Mouse (Mus musculus) MEL (cell line): ENCODE measurements around the gene Tfam. TPM values are rescaled to one million over a fixed set of nuclear protein-coding genes. Genes with fewer than 3 reads are reported as not detected.

Source experiments
- DNase-seq: peaks from one replicate; pipeline ENCODE4 v3.0.0; 2011; ENCODE audit warnings: low read depth, low spot score
- H3K27ac ChIP-seq: 2 replicates; pipeline ENCODE4 v1.5.1; 2012; ENCODE audit warnings: low read depth, mild to moderate bottlenecking, control low read depth, low read length, moderate library complexity; ENCODE audit not compliant: control insufficient read depth
- H3K27me3 ChIP-seq, 2 experiments: fragments of 150-350 bp in 1 of 2; sonication (generic) in 1 of 2; 2 replicates each; pipeline ENCODE4 v1.6.1; 2012; ENCODE audit warnings: low read length in 2 of 2, mild to moderate bottlenecking in 2 of 2, improper control_type of control experiment in 1 of 2, moderate library complexity in 1 of 2; ENCODE audit not compliant: insufficient read depth in 2 of 2, control insufficient read depth in 1 of 2
- H3K36me3 ChIP-seq, 2 experiments: 2 replicates each; pipeline ENCODE4 v1.6.1; 2012 to 2014; ENCODE audit warnings: low read length in 2 of 2, improper control_type of control experiment in 1 of 2, inconsistent platforms in 1 of 2, mild to moderate bottlenecking in 1 of 2; ENCODE audit not compliant: insufficient read depth in 2 of 2, control insufficient read depth in 1 of 2
- H3K4me1 ChIP-seq, 2 experiments: fragments of 150-350 bp in 1 of 2; sonication (generic) in 1 of 2; 2 replicates each; pipeline ENCODE4 v1.6.1; 2012; ENCODE audit warnings: low read length in 2 of 2, improper control_type of control experiment in 1 of 2, mild to moderate bottlenecking in 1 of 2; ENCODE audit not compliant: insufficient read depth in 2 of 2, control insufficient read depth in 1 of 2
- H3K4me3 ChIP-seq, 2 experiments: fragments of 150-350 bp in 1 of 2; sonication (generic) in 1 of 2; 2 replicates each; pipeline ENCODE4 v1.5.1; 2012; ENCODE audit warnings: low read depth in 2 of 2, low read length in 2 of 2, mild to moderate bottlenecking in 2 of 2, moderate library complexity in 2 of 2, control low read depth in 1 of 2, improper control_type of control experiment in 1 of 2; ENCODE audit not compliant: control insufficient read depth in 1 of 2, insufficient read depth in 1 of 2
- H3K79me2 ChIP-seq: 2 replicates; pipeline ENCODE4 v1.6.1; 2012; ENCODE audit warnings: mild to moderate bottlenecking, low read length, moderate library complexity; ENCODE audit not compliant: control insufficient read depth, poor library complexity, insufficient read depth
- H3K9ac ChIP-seq: 2 replicates; pipeline ENCODE4 v1.6.1; 2012; ENCODE audit warnings: low read depth, mild to moderate bottlenecking, control low read depth, low read length, moderate library complexity; ENCODE audit not compliant: control insufficient read depth, poor library complexity, severe bottlenecking
- H3K9me3 ChIP-seq: fragments of 150-350 bp; sonication (generic); replicated peaks from 2 replicates; pipeline ENCODE4 v1.6.1; 2012; ENCODE audit warnings: mild to moderate bottlenecking, low read length, improper control_type of control experiment, moderate library complexity; ENCODE audit not compliant: insufficient read depth
- CHD1 ChIP-seq: IDR thresholded peaks from 2 replicates; pipeline ENCODE4 v1.6.1; 2012; ENCODE audit warnings: low read depth, mild to moderate bottlenecking, inconsistent platforms, low read length, improper control_type of control experiment
- CHD2 ChIP-seq: IDR thresholded peaks from 2 replicates; pipeline ENCODE4 v1.6.1; 2011; ENCODE audit warnings: low read length, improper control_type of control experiment
- E2F4 ChIP-seq: IDR thresholded peaks from 2 replicates; pipeline ENCODE4 v1.6.1; 2011; ENCODE audit warnings: low read depth, low read length, improper control_type of control experiment, borderline replicate concordance
- ELF1 ChIP-seq: IDR thresholded peaks from 2 replicates; pipeline ENCODE4 v1.6.1; 2014; ENCODE audit warnings: low read depth, mild to moderate bottlenecking, inconsistent platforms, low read length, improper control_type of control experiment, moderate library complexity
- EP300 ChIP-seq, 2 experiments: IDR thresholded peaks; 2 replicates each; pipeline ENCODE4 v1.6.1; 2011; ENCODE audit warnings: improper control_type of control experiment in 2 of 2, low read length in 2 of 2, low read depth in 1 of 2, mild to moderate bottlenecking in 1 of 2
- ETS1 ChIP-seq: IDR thresholded peaks from 2 replicates; pipeline ENCODE4 v1.6.1; 2012; ENCODE audit warnings: low read depth, mild to moderate bottlenecking, inconsistent platforms, low read length, improper control_type of control experiment, moderate library complexity
- JUND ChIP-seq: IDR thresholded peaks from 2 replicates; pipeline ENCODE4 v1.6.1; 2011; ENCODE audit warnings: low read depth, mild to moderate bottlenecking, improper control_type of control experiment, low read length
- MAFK ChIP-seq: IDR thresholded peaks from 2 replicates; pipeline ENCODE4 v1.6.1; 2011; ENCODE audit warnings: low read depth, mild to moderate bottlenecking, low read length, improper control_type of control experiment, borderline replicate concordance
- MAX ChIP-seq: IDR thresholded peaks from 2 replicates; pipeline ENCODE4 v1.6.1; 2011; ENCODE audit warnings: low read length, improper control_type of control experiment
- MAZ ChIP-seq: IDR thresholded peaks from 2 replicates; pipeline ENCODE4 v1.6.1; 2012; ENCODE audit warnings: low read depth, mild to moderate bottlenecking, inconsistent platforms, low read length, improper control_type of control experiment
- MEF2A ChIP-seq: IDR thresholded peaks from 2 replicates; pipeline ENCODE4 v1.6.1; 2014; ENCODE audit warnings: low read depth, mild to moderate bottlenecking, inconsistent platforms, low read length, improper control_type of control experiment; ENCODE audit not compliant: poor library complexity, insufficient replicate concordance, severe bottlenecking; ENCODE audit errors: extremely low read depth
- MXI1 ChIP-seq: IDR thresholded peaks from 2 replicates; pipeline ENCODE4 v1.6.1; 2011; ENCODE audit warnings: mild to moderate bottlenecking, low read depth, low read length, improper control_type of control experiment
- NELFE ChIP-seq: IDR thresholded peaks from 2 replicates; pipeline ENCODE4 v1.6.1; 2011; ENCODE audit warnings: low read depth, low read length, improper control_type of control experiment
- NRF1 ChIP-seq: IDR thresholded peaks from 2 replicates; pipeline ENCODE4 v1.6.1; 2014; ENCODE audit warnings: low read depth, mild to moderate bottlenecking, inconsistent platforms, low read length, improper control_type of control experiment, moderate library complexity; ENCODE audit not compliant: poor library complexity, insufficient read depth, severe bottlenecking
- POLR2A ChIP-seq, 2 experiments: IDR thresholded peaks; 2 replicates each; pipeline ENCODE4 v1.6.1; 2011 to 2012; ENCODE audit warnings: low read length in 2 of 2, mild to moderate bottlenecking in 2 of 2, control low read depth in 1 of 2, improper control_type of control experiment in 1 of 2, low read depth in 1 of 2, moderate library complexity in 1 of 2; ENCODE audit not compliant: control insufficient read depth in 1 of 2, insufficient read depth in 1 of 2, poor library complexity in 1 of 2
- POLR2AphosphoS5 ChIP-seq: IDR thresholded peaks from 2 replicates; pipeline ENCODE4 v1.6.1; 2012; ENCODE audit warnings: low read depth, borderline replicate concordance, mild to moderate bottlenecking, inconsistent platforms, low read length, moderate library complexity, mixed read lengths
- RAD21 ChIP-seq: IDR thresholded peaks from 2 replicates; pipeline ENCODE4 v1.6.1; 2011; ENCODE audit warnings: mild to moderate bottlenecking, low read depth, low read length, improper control_type of control experiment
- SIN3A ChIP-seq: IDR thresholded peaks from 2 replicates; pipeline ENCODE4 v1.6.1; 2012; ENCODE audit warnings: low read length, improper control_type of control experiment, inconsistent platforms
- TAL1 ChIP-seq: IDR thresholded peaks from 2 replicates; pipeline ENCODE4 v1.6.1; 2012; ENCODE audit warnings: mild to moderate bottlenecking, inconsistent platforms, low read length, moderate library complexity, mixed read lengths
- TBP ChIP-seq: IDR thresholded peaks from 2 replicates; pipeline ENCODE4 v1.8.0; 2011; ENCODE audit warnings: low read depth, low read length, improper control_type of control experiment
- TCF12 ChIP-seq: IDR thresholded peaks from 2 replicates; pipeline ENCODE4 v1.6.1; 2014; ENCODE audit warnings: low read depth, mild to moderate bottlenecking, inconsistent platforms, low read length, improper control_type of control experiment, moderate library complexity
- USF1 ChIP-seq: IDR thresholded peaks from 2 replicates; pipeline ENCODE4 v1.6.1; 2014; ENCODE audit warnings: low read depth, mild to moderate bottlenecking, inconsistent platforms, low read length, improper control_type of control experiment, moderate library complexity
- USF2 ChIP-seq, 2 experiments: IDR thresholded peaks; 2 replicates each; pipeline ENCODE4 v1.6.1; 2011 to 2012; ENCODE audit warnings: improper control_type of control experiment in 2 of 2, low read length in 2 of 2, borderline replicate concordance in 1 of 2, inconsistent platforms in 1 of 2, low read depth in 1 of 2, mild to moderate bottlenecking in 1 of 2; ENCODE audit not compliant: insufficient read depth in 1 of 2
- ZC3H11A ChIP-seq: IDR thresholded peaks from 2 replicates; pipeline ENCODE4 v1.6.1; 2012; ENCODE audit warnings: low read depth, mild to moderate bottlenecking, inconsistent platforms, low read length, improper control_type of control experiment
- ZKSCAN1 ChIP-seq: IDR thresholded peaks from 2 replicates; pipeline ENCODE4 v1.6.1; 2012; ENCODE audit warnings: low read depth, mild to moderate bottlenecking, inconsistent platforms, low read length, improper control_type of control experiment, moderate library complexity
- ZMIZ1 ChIP-seq: IDR thresholded peaks from 2 replicates; pipeline ENCODE4 v1.6.1; 2012; ENCODE audit warnings: low read depth, mild to moderate bottlenecking, inconsistent platforms, low read length, improper control_type of control experiment, moderate library complexity
- polyA plus RNA-seq, 2 experiments: library from polyadenylated mRNA; stranded (reverse) in 1 of 2; unstranded in 1 of 2; fragments of >175 nt in 1 of 2; fragments of >200 nt in 1 of 2; gene quantifications; 2 replicates each; pipeline versions ENCODE4 v1.2.1 to v1.2.4; 2012; ENCODE audit warnings: low replicate concordance in 2 of 2, low read depth in 1 of 2; ENCODE audit not compliant: insufficient read length in 2 of 2, insufficient read depth in 1 of 2, missing spikeins in 1 of 2
- total RNA-seq: library from RNA; depleted of rRNA; stranded (reverse); fragments of 300-350 nt; gene quantifications from 2 replicates; pipeline ENCODE4 v1.2.3, GENCODE M21; 2012

Tfam gene
- total and polyA plus RNA-seq, 3 experiments = 55.9 to 97.8 (median 76.4) TPM

- no peak overlapping the region for H3K9ac ChIP-seq
- no peak overlapping the region for H3K4me3 ChIP-seq
- no peak for TF ChIP-seq ZKSCAN1
- no peak for TF ChIP-seq ETS1
- TF ChIP-seq CHD2 = no peak
- no peak for TF ChIP-seq ZC3H11A
- no peak for TF ChIP-seq RAD21
- no peak for TF ChIP-seq CHD1
- TF ChIP-seq TCF12 = no peak
- no peak for TF ChIP-seq JUND
- TF ChIP-seq SIN3A = no peak
- no peak for TF ChIP-seq MEF2A
- no peak for TF ChIP-seq MAFK
- no peak for TF ChIP-seq E2F4
- TF ChIP-seq TBP = no peak
- no peak for TF ChIP-seq NRF1
- no peak for TF ChIP-seq USF1
- no peak for TF ChIP-seq POLR2A (IDR thresholded peaks at IDR 0.05; ENCODE audit: control insufficient read depth in 1 of 2, insufficient read depth in 1 of 2, low read depth in 1 of 2, low read length in 2 of 2, poor library complexity in 1 of 2)
- TF ChIP-seq MAZ = no peak
- no peak for TF ChIP-seq MAX
- H3K4me1 ChIP-seq = no peaks in the 10 kb centered on the region
- DNase-seq = no peak
- H3K27me3 ChIP-seq = no peaks in the 10 kb centered on the region
- no peaks in the 10 kb centered on the region for H3K9me3 ChIP-seq
- no peaks in the 10 kb centered on the region for H3K36me3 ChIP-seq
- no peak overlapping the region for H3K27ac ChIP-seq
- no peaks in the 10 kb centered on the region for H3K79me2 ChIP-seq
Measured at GRCm38 (mm10) chr10:71265067-71265466, 27.0 kb upstream of the Tfam start.

GRCm38 (mm10) chr10:71261637-71262036 is 23.6 kb upstream of the Tfam start:
- no peak overlapping the region for H3K9ac ChIP-seq

More at GRCm38 (mm10) chr10:71261637-71262036, 23.6 kb upstream of the Tfam start:
- Histone ChIP-seq H3K9me3 (no peaks in the 10 kb centered on the region), H3K4me1 (no peaks in the 10 kb centered on the region), H3K27me3 (no peaks in the 10 kb centered on the region), H3K4me3 (no peak overlapping the region), H3K79me2 (no peaks in the 10 kb centered on the region), H3K27ac (no peak overlapping the region), H3K36me3 (no peaks in the 10 kb centered on the region)
- TF ChIP-seq NELFE (no peak), ZMIZ1 (no peak), POLR2AphosphoS5 (no peak), TAL1 (no peak), USF1 (no peak), JUND (no peak), CHD2 (no peak), RAD21 (no peak), ELF1 (no peak), USF2 (IDR thresholded peaks at IDR 0.05; ENCODE audit: borderline replicate concordance in 1 of 2, insufficient read depth in 1 of 2, low read depth in 1 of 2, low read length in 2 of 2) (no peak), MAX (no peak), MXI1 (no peak), ZC3H11A (no peak), MEF2A (no peak), EP300 (IDR thresholded peaks at IDR 0.05; ENCODE audit: low read depth in 1 of 2, low read length in 2 of 2) (no peak), CHD1 (no peak), POLR2A (IDR thresholded peaks at IDR 0.05; ENCODE audit: control insufficient read depth in 1 of 2, insufficient read depth in 1 of 2, low read depth in 1 of 2, low read length in 2 of 2, poor library complexity in 1 of 2) (no peak)
- DNase-seq = no peak
